Mouse (Mus musculus) common myeloid progenitor, adult 5-6 weeks (primary cell): ENCODE data around the gene Magi1. TPM values are rescaled to one million over a fixed set of nuclear protein-coding genes. Genes with fewer than 3 reads are reported as not detected.

Experiments used
- ATAC-seq: replicated peaks from 2 replicates; pipeline ENCODE4 v1.8.0; 2016; ENCODE audit warnings: low read depth, mild to moderate bottlenecking, moderate TSS enrichment, inconsistent platforms; ENCODE audit not compliant: poor library complexity, severe bottlenecking
- total RNA-seq: library from RNA; stranded (forward); fragments of 200-1000, 187-1606 nt; gene quantifications from 2 replicates; pipeline ENCODE4 v1.2.3, GENCODE M21; 2017

The Magi1 gene
- total RNA-seq, 1 experiment from 2014 or later: 0.18 TPM

GRCm38 (mm10) chr6:94126763-94127162, 157.0 kb downstream of the Magi1 start:
- no peak for ATAC-seq

GRCm38 (mm10) chr6:94125144-94125543, 158.6 kb downstream of the Magi1 start:
- ATAC-seq: no peak

GRCm38 (mm10) chr6:94124279-94124678, 159.4 kb downstream of the Magi1 start:
- no peak for ATAC-seq

DNA sequence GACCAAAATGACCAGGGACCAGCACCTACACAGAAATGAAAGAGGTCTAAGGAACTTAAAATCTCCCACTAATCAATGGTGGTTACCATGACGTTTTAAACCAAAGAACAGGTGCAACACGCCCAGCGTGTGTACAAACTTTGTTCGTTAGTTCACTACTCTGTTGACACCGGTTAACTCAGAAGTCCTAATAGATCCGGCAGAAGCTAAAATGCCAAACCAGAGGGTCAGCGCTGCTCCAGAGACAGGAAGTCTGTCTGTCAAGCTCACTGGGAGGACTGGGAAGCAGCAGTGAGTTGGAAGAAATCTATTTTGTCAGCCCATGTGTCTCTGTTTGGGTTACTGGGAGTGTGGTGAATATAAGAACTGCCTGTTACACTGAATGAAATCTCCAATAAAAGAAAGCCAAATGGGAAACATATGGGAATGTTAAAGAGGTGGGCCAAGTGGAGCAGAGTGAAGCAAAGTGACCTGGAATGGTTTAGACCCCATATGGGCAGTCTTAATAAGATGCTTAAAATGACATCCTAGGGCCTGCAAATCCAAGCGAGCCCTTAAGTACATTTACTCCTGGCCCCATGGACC, 161.1 kb downstream of the Magi1 start:
- no peak for ATAC-seq

GRCm38 (mm10) chr6:94121488-94121887, 162.2 kb downstream of the Magi1 start:
- ATAC-seq: no peak

- no peak for ATAC-seq
Measured at GRCm38 (mm10) chr6:94116434-94117432, 167.0 kb downstream of the Magi1 start.

- ATAC-seq: no peak
Measured at GRCm38 (mm10) chr6:94111833-94112232, 171.9 kb downstream of the Magi1 start.

GRCm38 (mm10) chr6:94107401-94108107, 176.2 kb downstream of the Magi1 start:
- ATAC-seq: no peak

DNA sequence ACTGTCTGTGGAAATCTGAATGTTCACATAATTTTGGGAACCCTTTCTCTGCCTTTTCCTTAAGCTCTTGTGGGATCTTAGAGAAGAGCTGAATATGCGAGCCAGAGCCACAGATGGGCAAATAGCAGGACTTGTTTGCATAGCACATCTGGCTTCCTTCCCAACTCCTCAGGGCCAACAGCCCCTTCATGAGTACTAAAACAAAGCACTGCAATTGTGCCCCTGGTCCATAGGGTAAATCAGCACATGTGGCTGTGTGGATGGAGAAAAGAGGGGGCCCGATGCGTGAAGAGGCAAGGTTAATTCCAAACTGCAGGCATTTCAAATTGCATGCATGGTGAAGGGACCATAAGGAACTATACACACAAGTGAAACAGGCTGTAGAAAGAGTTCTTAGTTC, 180.1 kb downstream of the Magi1 start:
- no peak for ATAC-seq

DNA sequence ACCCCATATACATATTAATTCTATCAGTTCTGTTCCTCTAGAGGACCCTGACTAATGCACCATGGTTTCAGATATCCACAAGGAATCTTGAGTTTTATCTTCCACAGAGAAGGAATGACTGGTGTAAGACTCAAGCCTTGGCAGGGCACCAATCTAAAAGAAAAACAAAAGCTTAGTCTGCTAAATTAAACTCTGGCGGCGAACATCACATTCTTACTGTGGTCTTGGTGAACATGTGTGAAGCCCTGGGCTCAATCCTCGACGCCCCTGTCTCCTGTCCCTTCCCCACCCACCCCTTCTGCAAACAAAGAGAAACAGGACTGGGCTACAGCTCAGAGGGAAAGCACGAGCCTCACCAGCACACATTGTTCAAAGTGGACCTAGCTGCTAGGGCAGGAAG, 182.5 kb downstream of the Magi1 start:
- ATAC-seq: no peak

DNA sequence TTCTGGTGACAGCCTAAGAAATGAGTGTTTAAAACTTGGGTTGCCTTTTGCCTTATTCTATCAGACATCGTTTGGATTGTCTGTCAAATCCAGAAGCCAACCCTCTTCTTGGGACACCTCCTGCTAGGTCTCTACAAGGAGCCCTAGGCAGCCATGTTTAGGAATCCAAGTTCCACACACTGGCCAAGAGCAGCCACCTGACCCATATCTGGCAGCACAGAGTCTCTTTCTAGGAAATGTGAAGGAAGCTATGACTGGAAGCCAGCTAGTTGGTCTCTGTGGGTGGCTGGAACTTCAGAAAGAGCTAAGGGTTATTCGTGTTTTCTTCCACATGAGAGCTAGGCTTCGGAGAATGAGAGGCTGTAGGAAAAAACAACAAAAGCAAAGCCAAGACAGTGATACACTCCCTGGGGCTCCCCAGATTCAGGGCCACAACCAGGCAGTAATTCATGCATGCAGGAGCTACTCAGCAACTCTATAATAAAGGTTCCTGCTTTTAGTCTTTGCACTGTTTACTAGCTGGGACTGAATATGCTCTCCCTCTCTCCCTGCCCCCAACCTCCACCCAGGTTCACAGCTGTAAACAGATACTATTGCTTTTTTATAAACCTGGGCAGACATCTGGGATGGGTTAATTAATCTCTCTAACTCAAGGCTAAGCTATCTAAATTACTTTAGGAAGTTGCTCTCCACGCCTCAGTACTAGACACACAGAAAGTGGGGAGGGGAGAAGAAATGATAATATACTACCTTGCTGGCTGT, 188.6 kb downstream of the Magi1 start:
- no peak for ATAC-seq

DNA sequence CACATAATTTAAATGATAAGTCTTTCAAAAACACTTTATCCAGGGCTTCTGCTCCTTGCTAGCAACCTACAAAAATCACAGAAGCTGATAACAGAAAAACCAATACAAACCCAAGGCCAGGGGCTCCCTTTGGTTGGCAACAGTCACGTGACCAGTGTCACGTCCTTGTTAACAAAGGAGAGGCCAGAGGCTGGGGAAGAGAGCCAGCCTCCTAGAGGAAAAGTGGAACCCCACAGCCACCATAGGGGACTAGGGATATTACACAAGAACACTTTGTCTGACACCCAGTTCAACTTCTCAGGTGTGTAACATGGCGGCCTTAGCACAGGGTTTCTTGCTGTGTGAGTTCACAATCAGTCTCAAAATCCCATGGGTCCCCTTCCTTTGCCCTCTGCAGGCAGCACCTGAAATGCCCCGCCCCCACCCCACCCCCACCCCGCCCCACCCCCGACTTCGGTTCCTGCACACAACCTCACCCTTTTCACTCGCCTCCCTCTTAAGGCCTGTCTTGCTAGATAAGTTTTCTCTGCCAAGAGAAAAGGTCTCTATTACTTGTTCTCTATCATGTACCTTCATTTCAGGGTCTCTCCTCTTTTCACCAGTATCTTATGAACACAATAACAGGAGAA, 190.6 kb downstream of the Magi1 start:
- ATAC-seq: no peak

DNA sequence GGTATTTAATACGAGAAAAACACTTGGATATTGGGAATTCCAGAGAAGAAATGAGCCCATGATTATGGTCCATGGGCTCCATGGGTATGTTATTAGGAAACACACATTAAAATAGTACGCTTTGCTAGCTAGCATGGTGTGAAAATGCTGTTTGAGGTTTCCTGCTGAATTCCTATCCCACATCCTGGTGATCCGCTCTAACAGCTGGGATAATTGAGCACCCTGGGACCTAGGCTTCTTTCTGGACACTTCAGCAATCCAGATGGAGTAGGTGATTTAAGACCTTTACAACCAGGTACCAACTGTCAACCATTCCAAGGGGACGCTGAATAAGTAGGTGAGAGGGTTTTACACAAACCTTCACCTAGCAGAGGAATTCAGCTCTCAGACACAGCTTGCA, 191.2 kb downstream of the Magi1 start:
- ATAC-seq: no peak

DNA sequence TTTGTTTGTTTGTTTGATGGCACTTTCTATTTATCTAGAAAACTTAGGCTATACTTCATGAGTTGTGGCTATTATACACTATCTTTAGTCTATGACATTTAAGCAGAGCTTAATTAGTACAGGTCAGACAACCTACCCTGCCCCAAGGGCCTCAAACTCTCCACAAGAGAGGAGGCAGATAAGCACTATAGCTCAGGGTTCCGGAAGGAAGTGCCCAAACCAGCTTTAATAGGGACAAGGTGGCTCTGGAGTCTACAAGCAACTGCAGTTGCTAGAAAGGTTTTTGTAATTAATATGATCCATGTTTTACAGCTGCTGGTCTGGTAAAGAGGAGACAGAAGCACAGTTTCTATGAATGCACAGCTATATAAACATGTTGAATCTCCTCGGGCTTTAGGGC, 196.9 kb downstream of the Magi1 start:
- ATAC-seq: no peak

DNA sequence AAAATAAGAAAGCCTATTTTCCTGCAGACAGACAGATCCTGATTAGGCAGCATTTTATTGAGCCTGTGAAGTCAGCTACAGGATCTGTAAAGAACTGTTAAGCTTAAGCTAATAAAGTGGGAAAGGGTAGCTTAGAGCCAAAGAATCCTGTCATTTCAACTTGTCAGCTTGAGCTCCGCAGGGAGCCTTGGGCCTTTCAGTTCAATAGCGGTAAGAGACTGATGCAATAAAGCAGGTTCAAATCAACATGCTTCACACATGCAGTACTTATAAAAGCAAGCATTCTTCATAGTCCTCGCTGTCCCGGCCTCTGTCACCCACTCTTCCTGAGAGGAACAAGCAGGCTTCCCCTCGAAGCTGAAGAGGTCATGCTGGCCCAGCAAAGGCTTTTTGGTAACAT, 199.0 kb downstream of the Magi1 start:
- ATAC-seq: no peak

DNA sequence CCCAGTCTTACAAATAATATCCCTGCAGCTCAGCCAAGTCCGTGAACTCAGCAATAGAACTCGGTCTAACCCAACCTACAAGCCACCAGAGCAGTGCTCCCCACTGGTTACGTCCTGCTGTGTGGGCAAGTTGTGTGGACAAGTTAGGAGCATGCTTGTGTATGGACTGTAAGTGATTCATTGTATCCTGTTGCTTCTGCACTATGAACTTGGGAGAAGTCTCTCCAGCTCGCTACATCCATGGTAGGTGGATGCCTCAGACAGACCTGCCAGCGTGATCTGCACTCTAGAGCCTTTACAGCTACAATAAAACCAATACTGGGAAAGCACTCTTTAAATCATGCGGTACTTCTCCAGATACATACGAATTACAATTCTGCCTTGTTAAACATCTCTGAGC, 200.3 kb downstream of the Magi1 start:
- ATAC-seq: no peak

GRCm38 (mm10) chr6:94080933-94081545, 202.7 kb downstream of the Magi1 start:
- peak; percentile 56 for ATAC-seq

GRCm38 (mm10) chr6:94078934-94079333, 204.8 kb downstream of the Magi1 start:
- no peak for ATAC-seq

- ATAC-seq: no peak
Measured at GRCm38 (mm10) chr6:94077013-94077412, 206.7 kb downstream of the Magi1 start.
